Mouse (Mus musculus): ENCODE results near the gene Abca17. TPM values are rescaled to one million over a fixed set of nuclear protein-coding genes. Genes with fewer than 3 reads are reported as not detected.

The Abca17 gene
- polyA plus RNA-seq (2015; fragmentation: Nextera tagmentation; extraction: Ambion mirVana) = 1.4 and 1.8 TPM in 2 replicates

DNA sequence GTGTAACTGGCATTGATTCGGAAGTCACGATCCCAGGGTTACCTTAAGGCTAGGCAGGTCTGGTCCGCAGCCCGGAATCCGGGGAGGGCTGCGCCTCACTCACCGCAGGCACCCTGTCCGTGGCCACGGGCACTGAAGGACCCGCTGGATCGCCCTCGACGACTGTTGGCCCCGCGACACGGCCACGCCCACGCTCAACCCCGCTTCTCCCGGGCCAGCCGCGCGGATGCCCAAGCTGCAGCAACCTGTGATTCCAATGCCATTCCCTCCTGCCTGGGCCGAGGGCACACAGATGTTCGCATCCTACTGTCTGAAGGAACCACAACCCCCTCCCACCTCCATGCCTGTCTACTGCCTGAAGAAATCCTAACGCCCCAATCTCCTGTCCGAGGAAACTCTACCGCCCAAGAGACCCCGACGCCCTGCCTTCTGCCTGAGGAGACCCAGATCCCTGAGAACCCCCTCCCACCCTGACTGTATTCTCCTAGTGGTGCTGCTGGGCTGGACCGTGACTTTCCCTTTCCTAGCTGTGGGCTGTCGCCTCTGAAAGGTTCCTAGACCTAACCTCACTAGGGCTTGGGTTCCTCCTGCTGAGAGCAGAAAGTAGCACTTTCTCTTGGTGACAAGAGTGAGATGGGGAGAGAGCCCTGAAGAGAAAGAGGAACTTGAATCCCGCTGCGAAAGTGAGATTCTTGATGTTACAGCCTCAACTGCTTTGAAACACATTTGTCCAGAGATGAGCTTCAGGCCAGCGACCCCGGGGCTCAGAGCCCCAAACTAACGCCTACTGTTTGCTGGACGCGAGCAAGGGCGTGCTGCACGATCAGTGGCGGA lies at the start of gene Abca17:
TSS of gene Abca17 (minus strand) at position 143 of the 834 bp plus-strand sequence.

DNA sequence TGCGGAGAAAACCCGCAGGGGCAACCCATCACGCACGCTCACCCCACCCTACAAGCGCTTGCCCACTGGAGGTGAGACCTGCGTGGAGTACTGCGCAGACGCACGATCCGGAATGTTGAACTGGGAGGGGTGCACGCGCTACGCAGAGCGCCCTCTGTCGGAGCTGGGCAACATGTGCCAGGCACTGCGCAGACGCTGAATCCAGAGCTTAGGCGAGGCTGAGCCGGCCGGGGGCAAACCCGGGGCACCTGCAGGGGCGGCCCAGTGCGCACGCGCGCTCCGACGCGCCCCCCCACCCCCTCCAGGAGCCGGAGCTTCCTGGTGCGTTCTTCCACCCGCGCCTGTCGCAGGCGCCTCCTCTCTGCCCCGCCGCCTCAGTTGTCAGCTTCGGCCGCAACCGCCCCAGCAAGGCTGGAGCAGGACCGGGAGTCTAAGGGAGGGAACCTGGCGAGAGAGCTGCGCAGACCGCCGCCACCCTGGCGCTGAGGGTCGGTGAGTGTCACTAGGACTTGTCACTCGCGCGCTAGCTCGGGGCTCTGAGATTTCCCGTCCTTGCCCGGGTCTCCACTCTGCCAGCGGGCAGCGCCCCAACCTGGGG lies 991 bp upstream of the Abca17 start, which contains the start of gene Abca3:
TSS of gene Abca3 (plus strand) at position 191 of the 598 bp plus-strand sequence.

DNA sequence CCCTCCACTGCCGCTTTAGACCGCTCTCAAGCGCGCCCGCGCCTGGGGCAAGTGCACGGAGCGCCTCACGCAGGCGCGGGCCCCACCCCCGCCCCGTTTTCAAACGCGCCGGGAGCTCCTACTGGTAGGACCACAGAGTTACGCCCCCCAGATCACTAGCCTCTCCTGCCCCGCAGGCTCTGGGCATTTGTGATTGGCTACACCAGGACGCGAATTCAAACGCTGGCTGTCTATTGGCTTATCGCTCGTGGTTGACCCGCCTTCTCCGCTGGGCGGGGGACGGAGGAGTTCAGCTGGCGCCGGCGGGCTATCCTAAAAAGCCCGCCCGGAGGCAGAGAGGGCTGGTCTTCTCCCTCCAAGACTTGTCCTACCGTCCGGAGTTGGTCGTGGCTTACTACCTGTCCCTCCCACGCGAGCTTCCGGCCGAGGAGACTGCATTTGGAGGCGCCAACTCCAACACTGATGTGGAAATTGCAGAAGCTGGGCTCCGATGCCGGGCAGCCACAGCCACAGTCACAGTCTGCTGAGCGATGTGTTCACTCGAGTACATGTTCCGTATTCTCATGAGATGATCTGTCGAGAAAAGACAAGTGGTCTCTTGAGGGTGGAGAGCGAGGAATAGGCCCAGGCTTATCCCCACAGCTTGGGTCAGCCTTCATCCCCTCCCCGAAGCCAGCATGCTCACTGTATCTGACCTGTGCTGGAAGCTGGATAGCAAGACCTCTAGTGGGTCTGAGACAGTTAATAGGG lies 99.4 kb downstream of the Abca17 start, which contains the start of gene Ccnf:
TSS of gene Ccnf (minus strand) at position 165 of the 750 bp plus-strand sequence.

DNA sequence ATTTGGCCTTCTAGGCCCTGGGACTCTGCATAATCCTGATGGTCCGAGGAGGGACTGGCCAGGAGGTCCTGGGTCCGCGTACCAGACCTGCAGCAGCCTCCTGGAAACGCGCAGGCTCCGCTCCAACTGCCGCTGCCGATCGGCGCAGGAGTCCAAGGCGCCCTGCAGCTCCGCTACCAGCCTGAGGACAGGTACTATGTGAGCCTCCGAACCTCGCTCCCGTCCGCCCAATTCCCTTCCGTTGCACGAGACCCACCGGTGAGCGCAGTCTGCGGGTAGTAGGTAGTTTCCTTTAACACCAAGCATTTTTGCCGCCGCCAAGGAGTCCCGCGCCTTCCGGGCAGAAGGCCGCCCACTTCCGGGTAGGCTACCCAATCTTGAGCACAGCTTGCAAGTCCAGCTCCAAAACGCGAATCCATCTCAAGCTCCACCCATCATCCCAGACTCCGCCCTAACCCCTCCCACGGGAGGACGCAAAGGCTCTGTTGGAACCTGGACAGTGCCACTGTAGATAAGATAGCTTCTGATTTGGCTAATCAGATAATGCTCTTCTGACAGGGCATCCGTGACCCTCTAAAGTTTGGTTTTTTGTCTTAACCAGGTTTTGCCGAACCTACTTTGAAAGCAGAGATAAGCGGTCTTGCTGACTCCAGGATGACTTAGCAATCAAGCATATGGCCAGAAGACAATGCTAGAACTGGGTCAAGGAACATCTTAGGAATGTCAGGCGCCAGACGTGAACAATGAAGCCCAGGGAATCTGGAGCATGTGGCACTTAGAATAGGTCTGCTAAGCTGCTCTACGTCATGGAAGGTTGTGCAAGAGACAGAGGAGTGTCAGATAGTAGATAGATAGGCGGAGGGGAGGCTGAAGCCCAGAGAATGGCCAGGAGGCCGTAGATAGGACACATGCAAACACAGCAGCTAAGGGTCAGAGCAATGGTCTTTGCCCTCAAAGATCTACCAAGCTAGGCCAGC lies 130.1 kb downstream of the Abca17 start, which contains the start of gene Tedc2:
TSS of gene Tedc2 (minus strand) at position 417 of the 977 bp plus-strand sequence.

Small RNA genes lying within 50 kb of the gene (microRNA-seq; reads per million reads assigned to microRNA genes)
- gene Gm24427 (not detected), gene Mir5134 (0.87 reads per million), gene Mir6965 (not detected)

Other genes starting within 250 kb of the Abca17 start
- gene Pdpk1, start 200.1 kb downstream of the Abca17 start, polyA plus RNA-seq (2015; fragmentation: Nextera tagmentation; extraction: Ambion mirVana) = 59.2 and 60.0 TPM in 2 replicates
- gene Amdhd2, start 187.3 kb downstream of the Abca17 start, polyA plus RNA-seq (2015; fragmentation: Nextera tagmentation; extraction: Ambion mirVana) = 39.4 and 44.0 TPM in 2 replicates
- 2,504 and 2,539 TPM in 2 replicates for gene Atp6v0c, start 181.4 kb downstream of the Abca17 start, polyA plus RNA-seq (2015; fragmentation: Nextera tagmentation; extraction: Ambion mirVana)
- gene Tbc1d24, start 145.5 kb downstream of the Abca17 start, polyA plus RNA-seq (2015; fragmentation: Nextera tagmentation; extraction: Ambion mirVana) = 20.0 and 23.7 TPM in 2 replicates
- gene Ntn3, start 141.5 kb downstream of the Abca17 start, polyA plus RNA-seq (2015; fragmentation: Nextera tagmentation; extraction: Ambion mirVana) = 6.5 and 6.6 TPM in 2 replicates
- gene Tedc2, start 130.2 kb downstream of the Abca17 start, polyA plus RNA-seq (2015; fragmentation: Nextera tagmentation; extraction: Ambion mirVana) = 9.1 and 9.7 TPM in 2 replicates
- 5.6 and 8.1 TPM in 2 replicates for gene Ccnf, start 99.6 kb downstream of the Abca17 start, polyA plus RNA-seq (2015; fragmentation: Nextera tagmentation; extraction: Ambion mirVana)
- 28.5 and 29.8 TPM in 2 replicates for gene Abca3, start 882 bp upstream of the Abca17 start, polyA plus RNA-seq (2015; fragmentation: Nextera tagmentation; extraction: Ambion mirVana)
- gene Rnps1, start 63.5 kb upstream of the Abca17 start, polyA plus RNA-seq (2015; fragmentation: Nextera tagmentation; extraction: Ambion mirVana) = 224 and 246 TPM in 2 replicates
- gene Eci1, start 75.6 kb upstream of the Abca17 start, polyA plus RNA-seq (2015; fragmentation: Nextera tagmentation; extraction: Ambion mirVana) = 67.5 and 76.3 TPM in 2 replicates
- 2.2 and 2.7 TPM in 2 replicates for gene Dnase1l2, start 92.0 kb upstream of the Abca17 start, polyA plus RNA-seq (2015; fragmentation: Nextera tagmentation; extraction: Ambion mirVana)
- gene E4f1, start 119.2 kb upstream of the Abca17 start, polyA plus RNA-seq (2015; fragmentation: Nextera tagmentation; extraction: Ambion mirVana) = 33.1 and 43.4 TPM in 2 replicates
- 108 and 113 TPM in 2 replicates for gene Pgp, start 119.3 kb upstream of the Abca17 start, polyA plus RNA-seq (2015; fragmentation: Nextera tagmentation; extraction: Ambion mirVana)
- 2.1 and 3.0 TPM in 2 replicates for gene Bricd5, start 122.8 kb upstream of the Abca17 start, polyA plus RNA-seq (2015; fragmentation: Nextera tagmentation; extraction: Ambion mirVana)
- gene Mlst8, start 128.0 kb upstream of the Abca17 start, polyA plus RNA-seq (2015; fragmentation: Nextera tagmentation; extraction: Ambion mirVana) = 24.4 and 25.9 TPM in 2 replicates
- 62.8 and 68.5 TPM in 2 replicates for gene Caskin1, start 137.5 kb upstream of the Abca17 start, polyA plus RNA-seq (2015; fragmentation: Nextera tagmentation; extraction: Ambion mirVana)
- gene Traf7, start 176.9 kb upstream of the Abca17 start, polyA plus RNA-seq (2015; fragmentation: Nextera tagmentation; extraction: Ambion mirVana) = 50.6 and 60.2 TPM in 2 replicates
- 12.8 and 13.8 TPM in 2 replicates for gene Rab26, start 183.1 kb upstream of the Abca17 start, polyA plus RNA-seq (2015; fragmentation: Nextera tagmentation; extraction: Ambion mirVana)
- 23.6 and 24.9 TPM in 2 replicates for gene Pkd1, start 198.8 kb upstream of the Abca17 start, polyA plus RNA-seq (2015; fragmentation: Nextera tagmentation; extraction: Ambion mirVana)

Measured in neural tube, postnatal 0 days (tissue).